Mouse (Mus musculus): ENCODE measurements around the gene Tdrd3. TPM values are rescaled to one million over a fixed set of nuclear protein-coding genes. Genes with fewer than 3 reads are reported as not detected.

The Tdrd3 gene
- polyA plus RNA-seq (2015; fragmentation: Nextera tagmentation; extraction: Ambion mirVana), result 37.7 and 41.6 TPM in 2 replicates

DNA sequence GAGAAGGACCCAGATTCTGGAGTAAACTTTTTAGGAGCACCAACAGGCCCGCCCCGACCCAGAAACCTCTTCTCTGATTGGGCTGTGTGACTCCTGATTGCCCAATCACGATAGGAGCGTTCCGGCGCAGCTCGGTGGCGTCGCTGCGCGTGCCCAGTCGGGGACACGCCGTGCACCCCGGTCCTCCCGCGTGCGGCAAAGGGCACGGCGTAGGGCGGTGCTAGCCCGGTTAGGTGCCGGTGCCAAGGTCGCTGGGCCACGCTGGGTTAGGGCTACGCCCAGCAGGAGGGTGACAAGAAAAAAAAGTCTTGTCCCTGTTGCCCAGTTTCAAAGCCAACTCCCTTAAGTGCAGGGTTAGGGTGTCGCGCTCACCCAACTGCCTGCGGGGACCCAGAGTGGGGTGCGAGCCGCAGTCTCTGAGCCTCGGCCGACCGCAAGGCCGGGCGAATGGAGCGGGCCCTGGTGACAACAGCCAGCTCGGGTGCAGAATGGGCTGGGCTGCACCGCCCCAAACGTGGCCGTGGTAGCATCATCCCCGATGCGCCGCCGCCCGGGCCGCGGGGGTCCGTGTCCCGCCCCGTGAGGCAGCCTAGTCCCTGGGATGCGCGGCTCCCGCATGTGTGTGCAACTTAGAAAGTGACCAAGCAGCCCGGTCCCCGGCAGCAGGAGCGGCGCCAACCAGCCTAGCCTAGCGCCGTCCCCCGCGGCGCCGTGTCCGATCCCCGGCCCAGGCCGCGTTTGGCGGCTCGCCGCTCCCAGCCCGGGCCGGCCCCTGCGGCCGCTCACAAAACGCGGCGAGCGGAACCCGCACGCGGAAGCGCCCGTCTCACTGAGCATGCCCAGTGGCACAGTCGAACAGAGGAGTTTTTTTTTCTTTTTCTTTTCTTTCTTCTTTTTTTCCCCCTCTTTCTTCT is at the start of gene Tdrd3:
Tdrd3 (plus strand) TSS at position 832 of the 914 bp plus-strand sequence.
- Histone ChIP-seq H3K36me3 (ENCODE audit: control insufficient read depth, insufficient read depth, low read length) (no peaks in the 10 kb centered on the region), H3K4me1 (ENCODE audit: control insufficient read depth, insufficient read depth, low read depth, low read length) (peaks cover 10% of the 10 kb centered on the region), H3K9ac (ENCODE audit: low read depth, low read length) (peak within 1 kb of the TSS; percentile 98), H3K9me3 (ENCODE audit: control insufficient read depth, low read length) (no peaks in the 10 kb centered on the region), H3K27me3 (replicated peaks; ENCODE audit: control insufficient read depth, insufficient read depth, low read length) (no peaks in the 10 kb centered on the region), H3K4me3 (ENCODE audit: low read length) (peak within 1 kb of the TSS; percentile 90), H3K27ac (ENCODE audit: low read depth, low read length) (peak within 1 kb of the TSS; percentile 99), H3K4me2 (ENCODE audit: low read length) (peak within 1 kb of the TSS; percentile 59)
- WGBS, result under 1% methylated on average over 76 of the region's 85 CpGs
- ATAC-seq, result peak; percentile 97

GRCm38 (mm10) chr14:87367169-87367568 is 49.3 kb upstream of the Tdrd3 start:
- Histone ChIP-seq H3K4me2 (ENCODE audit: low read length) (no peak overlapping the region), H3K36me3 (ENCODE audit: control insufficient read depth, insufficient read depth, low read length) (no peaks in the 10 kb centered on the region), H3K4me3 (ENCODE audit: low read length) (no peak overlapping the region), H3K27me3 (replicated peaks; ENCODE audit: control insufficient read depth, insufficient read depth, low read length) (no peaks in the 10 kb centered on the region), H3K27ac (ENCODE audit: low read depth, low read length) (no peak overlapping the region), H3K4me1 (ENCODE audit: control insufficient read depth, insufficient read depth, low read depth, low read length) (no peaks in the 10 kb centered on the region), H3K9ac (ENCODE audit: low read depth, low read length) (no peak overlapping the region), H3K9me3 (ENCODE audit: control insufficient read depth, low read length) (no peaks in the 10 kb centered on the region)
- 63% methylated on average over 3 of the region's 3 CpGs for WGBS
- no peak for ATAC-seq

DNA sequence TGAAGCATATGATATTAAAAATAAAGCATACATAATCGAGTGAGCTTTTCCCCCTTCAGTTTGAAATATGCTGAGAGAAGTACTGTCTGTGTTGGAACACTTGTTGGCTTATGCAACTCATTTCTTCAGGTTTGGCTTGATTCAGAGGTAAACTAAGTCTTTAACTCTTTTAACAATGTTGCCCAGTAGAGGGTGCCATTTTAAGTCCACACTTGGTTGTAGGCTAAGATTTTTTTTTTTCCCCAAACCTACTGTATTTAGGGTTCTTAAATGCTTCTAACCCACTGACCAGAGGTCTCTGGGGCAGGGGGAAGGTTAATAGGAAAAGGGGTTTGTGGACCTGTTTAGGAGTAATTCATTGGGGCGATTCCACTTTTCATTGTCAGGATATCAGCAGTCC is 33.4 kb upstream of the Tdrd3 start:
- H3K4me1 ChIP-seq (ENCODE audit: control insufficient read depth, insufficient read depth, low read depth, low read length), result no peaks in the 10 kb centered on the region
- no peaks in the 10 kb centered on the region for H3K36me3 ChIP-seq (ENCODE audit: control insufficient read depth, insufficient read depth, low read length)
- no peak overlapping the region for H3K4me2 ChIP-seq (ENCODE audit: low read length)
- ATAC-seq, result no peak
- H3K27me3 ChIP-seq (replicated peaks; ENCODE audit: control insufficient read depth, insufficient read depth, low read length), result no peaks in the 10 kb centered on the region
- 71% methylated on average over 2 of the region's 2 CpGs for WGBS
- H3K9me3 ChIP-seq (ENCODE audit: control insufficient read depth, low read length), result no peaks in the 10 kb centered on the region
- H3K4me3 ChIP-seq (ENCODE audit: low read length), result no peak overlapping the region
- H3K9ac ChIP-seq (ENCODE audit: low read depth, low read length), result no peak overlapping the region
- H3K27ac ChIP-seq (ENCODE audit: low read depth, low read length), result no peak overlapping the region

GRCm38 (mm10) chr14:87384288-87385268 is 31.9 kb upstream of the Tdrd3 start:
- WGBS, result 89% methylated on average over 7 of the region's 7 CpGs
- H3K9ac ChIP-seq (ENCODE audit: low read depth, low read length), result no peak overlapping the region
- no peak overlapping the region for H3K4me2 ChIP-seq (ENCODE audit: low read length)
- ATAC-seq, result no peak
- H3K36me3 ChIP-seq (ENCODE audit: control insufficient read depth, insufficient read depth, low read length), result no peaks in the 10 kb centered on the region
- no peaks in the 10 kb centered on the region for H3K9me3 ChIP-seq (ENCODE audit: control insufficient read depth, low read length)
- H3K27me3 ChIP-seq (replicated peaks; ENCODE audit: control insufficient read depth, insufficient read depth, low read length), result no peaks in the 10 kb centered on the region
- no peak overlapping the region for H3K27ac ChIP-seq (ENCODE audit: low read depth, low read length)
- H3K4me1 ChIP-seq (ENCODE audit: control insufficient read depth, insufficient read depth, low read depth, low read length), result no peaks in the 10 kb centered on the region
- no peak overlapping the region for H3K4me3 ChIP-seq (ENCODE audit: low read length)

DNA sequence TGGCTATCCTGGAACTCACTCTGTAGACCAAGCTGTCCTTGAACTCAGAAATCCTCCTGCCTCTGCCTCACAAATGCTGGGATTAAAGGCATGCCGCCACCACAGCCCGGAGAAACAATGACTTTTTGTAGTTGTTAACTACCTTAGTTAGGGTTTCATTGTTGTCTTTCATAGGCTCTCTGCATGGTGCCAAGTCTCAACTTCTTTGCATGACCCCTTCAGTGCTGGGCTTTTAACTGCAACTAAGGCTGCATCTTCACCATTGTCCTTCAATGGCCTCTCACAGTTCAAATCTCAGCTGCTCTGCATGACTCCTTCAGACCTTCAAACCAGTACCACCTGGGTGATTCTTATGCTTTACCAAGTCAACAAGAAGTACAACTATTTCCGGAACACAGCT is 23.3 kb upstream of the Tdrd3 start:
- Histone ChIP-seq H3K9ac (ENCODE audit: low read depth, low read length) (no peak overlapping the region), H3K36me3 (ENCODE audit: control insufficient read depth, insufficient read depth, low read length) (no peaks in the 10 kb centered on the region), H3K27ac (ENCODE audit: low read depth, low read length) (no peak overlapping the region), H3K9me3 (ENCODE audit: control insufficient read depth, low read length) (no peaks in the 10 kb centered on the region), H3K4me2 (ENCODE audit: low read length) (no peak overlapping the region), H3K4me1 (ENCODE audit: control insufficient read depth, insufficient read depth, low read depth, low read length) (no peaks in the 10 kb centered on the region), H3K4me3 (ENCODE audit: low read length) (no peak overlapping the region), H3K27me3 (replicated peaks; ENCODE audit: control insufficient read depth, insufficient read depth, low read length) (no peaks in the 10 kb centered on the region)
- 71% methylated on average over 3 of the region's 3 CpGs for WGBS
- no peak for ATAC-seq

GRCm38 (mm10) chr14:87396643-87397042 is 19.8 kb upstream of the Tdrd3 start:
- Histone ChIP-seq H3K9me3 (ENCODE audit: control insufficient read depth, low read length) (no peaks in the 10 kb centered on the region), H3K36me3 (ENCODE audit: control insufficient read depth, insufficient read depth, low read length) (no peaks in the 10 kb centered on the region), H3K4me1 (ENCODE audit: control insufficient read depth, insufficient read depth, low read depth, low read length) (no peaks in the 10 kb centered on the region), H3K4me3 (ENCODE audit: low read length) (no peak overlapping the region), H3K4me2 (ENCODE audit: low read length) (no peak overlapping the region), H3K27me3 (replicated peaks; ENCODE audit: control insufficient read depth, insufficient read depth, low read length) (no peaks in the 10 kb centered on the region), H3K9ac (ENCODE audit: low read depth, low read length) (no peak overlapping the region), H3K27ac (ENCODE audit: low read depth, low read length) (no peak overlapping the region)
- ATAC-seq, result no peak
- WGBS, result 45% methylated on average over 5 of the region's 5 CpGs

DNA sequence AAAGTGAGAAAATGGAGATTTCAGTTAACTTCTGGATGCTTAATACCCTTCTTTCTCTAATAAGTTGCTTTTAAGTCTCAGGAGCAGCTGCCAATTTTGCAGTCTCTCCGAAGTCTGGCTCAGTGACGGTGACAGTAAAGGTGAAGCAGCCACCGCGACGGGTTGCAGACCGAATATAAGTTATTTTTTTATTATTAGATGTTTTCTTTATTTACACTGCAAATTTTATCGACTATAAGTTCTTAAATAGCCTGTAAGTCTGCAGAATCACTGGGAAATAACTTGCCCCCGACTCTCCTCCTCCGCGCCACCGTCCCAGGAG is 992 bp upstream of the Tdrd3 start:
- Histone ChIP-seq H3K4me1 (ENCODE audit: control insufficient read depth, insufficient read depth, low read depth, low read length) (peaks cover 10% of the 10 kb centered on the region), H3K27me3 (replicated peaks; ENCODE audit: control insufficient read depth, insufficient read depth, low read length) (no peaks in the 10 kb centered on the region), H3K4me3 (ENCODE audit: low read length) (peak overlapping the region; percentile 90), H3K9me3 (ENCODE audit: control insufficient read depth, low read length) (no peaks in the 10 kb centered on the region), H3K27ac (ENCODE audit: low read depth, low read length) (peak overlapping the region; percentile 44), H3K9ac (ENCODE audit: low read depth, low read length) (peak overlapping the region; percentile 35; the same call in 1 of the 2 replicates), H3K36me3 (ENCODE audit: control insufficient read depth, insufficient read depth, low read length) (no peaks in the 10 kb centered on the region), H3K4me2 (ENCODE audit: low read length) (peak overlapping the region; percentile 59)
- WGBS, result 2% methylated on average over 11 of the region's 11 CpGs
- ATAC-seq, result 0 out of 2 replicates have a peak, but pooled peaks have one; percentile 0

- under 1% methylated on average over 55 of the region's 109 CpGs for WGBS
- peak; percentile 74 for ATAC-seq
- no peaks in the 10 kb centered on the region for H3K27me3 ChIP-seq (replicated peaks; ENCODE audit: control insufficient read depth, insufficient read depth, low read length)
These were observed 584 bp downstream of the Tdrd3 start for GRCm38 (mm10) chr14:87416755-87417690.

More at GRCm38 (mm10) chr14:87416755-87417690, 584 bp downstream of the Tdrd3 start:
- H3K27ac ChIP-seq (ENCODE audit: low read depth, low read length), result peak overlapping the region; percentile 99
- peak overlapping the region; percentile 59 for H3K4me2 ChIP-seq (ENCODE audit: low read length)
- H3K4me3 ChIP-seq (ENCODE audit: low read length), result peak overlapping the region; percentile 90
- peaks cover 10% of the 10 kb centered on the region for H3K4me1 ChIP-seq (ENCODE audit: control insufficient read depth, insufficient read depth, low read depth, low read length)
- H3K36me3 ChIP-seq (ENCODE audit: control insufficient read depth, insufficient read depth, low read length), result no peaks in the 10 kb centered on the region
- H3K9me3 ChIP-seq (ENCODE audit: control insufficient read depth, low read length), result no peaks in the 10 kb centered on the region
- H3K9ac ChIP-seq (ENCODE audit: low read depth, low read length), result peak overlapping the region; percentile 98
